Mouse (Mus musculus) MEL (cell line): ENCODE results near the gene Aff1. TPM values are rescaled to one million over a fixed set of nuclear protein-coding genes. Genes with fewer than 3 reads are reported as not detected.

ENCODE experiments used
- DNase-seq: peaks from one replicate; pipeline ENCODE4 v3.0.0; 2011; ENCODE audit warnings: low read depth, low spot score
- H3K27ac ChIP-seq: 2 replicates; pipeline ENCODE4 v1.5.1; 2012; ENCODE audit warnings: low read depth, mild to moderate bottlenecking, control low read depth, low read length, moderate library complexity; ENCODE audit not compliant: control insufficient read depth
- H3K27me3 ChIP-seq, 2 experiments: fragments of 150-350 bp in 1 of 2; sonication (generic) in 1 of 2; 2 replicates each; pipeline ENCODE4 v1.6.1; 2012; ENCODE audit warnings: low read length in 2 of 2, mild to moderate bottlenecking in 2 of 2, improper control_type of control experiment in 1 of 2, moderate library complexity in 1 of 2; ENCODE audit not compliant: insufficient read depth in 2 of 2, control insufficient read depth in 1 of 2
- H3K36me3 ChIP-seq, 2 experiments: 2 replicates each; pipeline ENCODE4 v1.6.1; 2012 to 2014; ENCODE audit warnings: low read length in 2 of 2, improper control_type of control experiment in 1 of 2, inconsistent platforms in 1 of 2, mild to moderate bottlenecking in 1 of 2; ENCODE audit not compliant: insufficient read depth in 2 of 2, control insufficient read depth in 1 of 2
- H3K4me1 ChIP-seq, 2 experiments: fragments of 150-350 bp in 1 of 2; sonication (generic) in 1 of 2; 2 replicates each; pipeline ENCODE4 v1.6.1; 2012; ENCODE audit warnings: low read length in 2 of 2, improper control_type of control experiment in 1 of 2, mild to moderate bottlenecking in 1 of 2; ENCODE audit not compliant: insufficient read depth in 2 of 2, control insufficient read depth in 1 of 2
- H3K4me3 ChIP-seq, 2 experiments: fragments of 150-350 bp in 1 of 2; sonication (generic) in 1 of 2; 2 replicates each; pipeline ENCODE4 v1.5.1; 2012; ENCODE audit warnings: low read depth in 2 of 2, low read length in 2 of 2, mild to moderate bottlenecking in 2 of 2, moderate library complexity in 2 of 2, control low read depth in 1 of 2, improper control_type of control experiment in 1 of 2; ENCODE audit not compliant: control insufficient read depth in 1 of 2, insufficient read depth in 1 of 2
- H3K79me2 ChIP-seq: 2 replicates; pipeline ENCODE4 v1.6.1; 2012; ENCODE audit warnings: mild to moderate bottlenecking, low read length, moderate library complexity; ENCODE audit not compliant: control insufficient read depth, poor library complexity, insufficient read depth
- H3K9ac ChIP-seq: 2 replicates; pipeline ENCODE4 v1.6.1; 2012; ENCODE audit warnings: low read depth, mild to moderate bottlenecking, control low read depth, low read length, moderate library complexity; ENCODE audit not compliant: control insufficient read depth, poor library complexity, severe bottlenecking
- H3K9me3 ChIP-seq: fragments of 150-350 bp; sonication (generic); replicated peaks from 2 replicates; pipeline ENCODE4 v1.6.1; 2012; ENCODE audit warnings: mild to moderate bottlenecking, low read length, improper control_type of control experiment, moderate library complexity; ENCODE audit not compliant: insufficient read depth
- CHD2 ChIP-seq: IDR thresholded peaks from 2 replicates; pipeline ENCODE4 v1.6.1; 2011; ENCODE audit warnings: low read length, improper control_type of control experiment
- E2F4 ChIP-seq: IDR thresholded peaks from 2 replicates; pipeline ENCODE4 v1.6.1; 2011; ENCODE audit warnings: low read depth, low read length, improper control_type of control experiment, borderline replicate concordance
- EP300 ChIP-seq, 2 experiments: IDR thresholded peaks; 2 replicates each; pipeline ENCODE4 v1.6.1; 2011; ENCODE audit warnings: improper control_type of control experiment in 2 of 2, low read length in 2 of 2, low read depth in 1 of 2, mild to moderate bottlenecking in 1 of 2
- GABPA ChIP-seq: IDR thresholded peaks from 2 replicates; pipeline ENCODE4 v1.6.1; 2012; ENCODE audit warnings: low read depth, mild to moderate bottlenecking, inconsistent platforms, low read length, improper control_type of control experiment, moderate library complexity
- GATA1 ChIP-seq: IDR thresholded peaks from 2 replicates; pipeline ENCODE4 v1.6.1; 2011; ENCODE audit warnings: low read depth, low read length, improper control_type of control experiment
- JUND ChIP-seq: IDR thresholded peaks from 2 replicates; pipeline ENCODE4 v1.6.1; 2011; ENCODE audit warnings: low read depth, mild to moderate bottlenecking, improper control_type of control experiment, low read length
- KAT2A ChIP-seq: conservative IDR thresholded peaks from 2 replicates; pipeline ENCODE4 v1.6.1; 2012; ENCODE audit warnings: low read depth, low read length, improper control_type of control experiment, inconsistent platforms
- MAZ ChIP-seq: IDR thresholded peaks from 2 replicates; pipeline ENCODE4 v1.6.1; 2012; ENCODE audit warnings: low read depth, mild to moderate bottlenecking, inconsistent platforms, low read length, improper control_type of control experiment
- MEF2A ChIP-seq: IDR thresholded peaks from 2 replicates; pipeline ENCODE4 v1.6.1; 2014; ENCODE audit warnings: low read depth, mild to moderate bottlenecking, inconsistent platforms, low read length, improper control_type of control experiment; ENCODE audit not compliant: poor library complexity, insufficient replicate concordance, severe bottlenecking; ENCODE audit errors: extremely low read depth
- NRF1 ChIP-seq: IDR thresholded peaks from 2 replicates; pipeline ENCODE4 v1.6.1; 2014; ENCODE audit warnings: low read depth, mild to moderate bottlenecking, inconsistent platforms, low read length, improper control_type of control experiment, moderate library complexity; ENCODE audit not compliant: poor library complexity, insufficient read depth, severe bottlenecking
- POLR2AphosphoS2 ChIP-seq: IDR thresholded peaks from 2 replicates; pipeline ENCODE4 v1.6.1; 2011; ENCODE audit warnings: low read length, improper control_type of control experiment
- SMC3 ChIP-seq: IDR thresholded peaks from 2 replicates; pipeline ENCODE4 v1.6.1; 2011; ENCODE audit warnings: low read depth, low read length, improper control_type of control experiment
- TAL1 ChIP-seq: IDR thresholded peaks from 2 replicates; pipeline ENCODE4 v1.6.1; 2012; ENCODE audit warnings: mild to moderate bottlenecking, inconsistent platforms, low read length, moderate library complexity, mixed read lengths
- UBTF ChIP-seq: IDR thresholded peaks from 2 replicates; pipeline ENCODE4 v1.6.1; 2012; ENCODE audit warnings: low read depth, mild to moderate bottlenecking, inconsistent platforms, low read length, improper control_type of control experiment, moderate library complexity, borderline replicate concordance; ENCODE audit not compliant: insufficient read depth
- USF1 ChIP-seq: IDR thresholded peaks from 2 replicates; pipeline ENCODE4 v1.6.1; 2014; ENCODE audit warnings: low read depth, mild to moderate bottlenecking, inconsistent platforms, low read length, improper control_type of control experiment, moderate library complexity
- ZKSCAN1 ChIP-seq: IDR thresholded peaks from 2 replicates; pipeline ENCODE4 v1.6.1; 2012; ENCODE audit warnings: low read depth, mild to moderate bottlenecking, inconsistent platforms, low read length, improper control_type of control experiment, moderate library complexity
- ZNF384 ChIP-seq: IDR thresholded peaks from 2 replicates; pipeline ENCODE4 v1.6.1; 2012; ENCODE audit warnings: low read depth, mild to moderate bottlenecking, inconsistent platforms, low read length, improper control_type of control experiment
- polyA plus RNA-seq, 2 experiments: library from polyadenylated mRNA; stranded (reverse) in 1 of 2; unstranded in 1 of 2; fragments of >175 nt in 1 of 2; fragments of >200 nt in 1 of 2; gene quantifications; 2 replicates each; pipeline versions ENCODE4 v1.2.1 to v1.2.4; 2012; ENCODE audit warnings: low replicate concordance in 2 of 2, low read depth in 1 of 2; ENCODE audit not compliant: insufficient read length in 2 of 2, insufficient read depth in 1 of 2, missing spikeins in 1 of 2
- total RNA-seq: library from RNA; depleted of rRNA; stranded (reverse); fragments of 300-350 nt; gene quantifications from 2 replicates; pipeline ENCODE4 v1.2.3, GENCODE M21; 2012

Aff1 gene
- total and polyA plus RNA-seq, 3 experiments, result 5.4 to 13.4 TPM; not detected in 1

- Histone ChIP-seq H3K4me3 (no peak overlapping the region), H3K9me3 (no peaks in the 10 kb centered on the region), H3K9ac (no peak overlapping the region), H3K27ac (no peak overlapping the region), H3K27me3 (no peaks in the 10 kb centered on the region), H3K79me2 (peaks cover 63% of the 10 kb centered on the region)
- DNase-seq, result no peak
- TF ChIP-seq KAT2A, result no peak
- TF ChIP-seq, all 39 proteins: peak for 0
- Histone ChIP-seq H3K4me1 (peaks cover 46 to 57% of the 10 kb centered on the region in 2 experiments), H3K36me3 (peaks cover 0 to 72% of the 10 kb centered on the region in 2 experiments; a peak in 2 of 4 replicates)
These were observed 80.1 kb downstream of the Aff1 start for GRCm38 (mm10) chr5:103772252-103772651.

- no peak for DNase-seq
- Histone ChIP-seq H3K9ac (no peak overlapping the region), H3K4me3 (no peak overlapping the region), H3K9me3 (no peaks in the 10 kb centered on the region), H3K4me1 (peaks cover 43 to 51% of the 10 kb centered on the region in 2 experiments), H3K79me2 (peaks cover 60% of the 10 kb centered on the region), H3K27me3 (no peaks in the 10 kb centered on the region), H3K36me3 (peaks cover 0 to 66% of the 10 kb centered on the region in 2 experiments; a peak in 2 of 4 replicates), H3K27ac (no peak overlapping the region)
- TF ChIP-seq UBTF (no peak), MAZ (no peak), NRF1 (no peak), GATA1 (no peak), TAL1 (no peak), E2F4 (no peak), USF1 (no peak), SMC3 (no peak), EP300 (IDR thresholded peaks at IDR 0.05; ENCODE audit: low read depth in 1 of 2, low read length in 2 of 2) (no peak)
These were observed 81.0 kb downstream of the Aff1 start for GRCm38 (mm10) chr5:103773100-103773552.

GRCm38 (mm10) chr5:103774703-103775333 lies 82.6 kb downstream of the Aff1 start:
- no peak for DNase-seq
- Histone ChIP-seq H3K4me1 (peaks cover 32 to 38% of the 10 kb centered on the region in 2 experiments), H3K79me2 (peaks cover 62% of the 10 kb centered on the region), H3K9ac (no peak overlapping the region), H3K27me3 (no peaks in the 10 kb centered on the region), H3K4me3 (no peak overlapping the region), H3K9me3 (no peaks in the 10 kb centered on the region), H3K36me3 (peaks cover 0 to 50% of the 10 kb centered on the region in 2 experiments; a peak in 2 of 4 replicates), H3K27ac (peak overlapping the region; percentile 20; the same call in 1 of the 2 replicates)
- no peak for TF ChIP-seq GABPA
- peak; percentile 20; the same call in 1 of the 2 replicates for TF ChIP-seq GATA1
- no peak for TF ChIP-seq ZNF384
- no peak for TF ChIP-seq JUND
- TF ChIP-seq MEF2A, result no peak
- TF ChIP-seq POLR2AphosphoS2, result no peak
- no peak for TF ChIP-seq CHD2
- no peak for TF ChIP-seq ZKSCAN1
